Mouse (Mus musculus) heart, adult 18-20 months (tissue): Measurements from ENCODE around the gene Dock1. TPM values are rescaled to one million over a fixed set of nuclear protein-coding genes. Genes with fewer than 3 reads are reported as not detected.

Experiments used
- DNase-seq, 2 experiments: peaks; one replicate each; pipeline ENCODE4 v3.0.0; 2021 to 2022; ENCODE audit warnings: mixed read lengths in 1 of 2
- total RNA-seq, 2 experiments: library from RNA; stranded (reverse); gene quantifications; 2 replicates each; pipeline ENCODE4 v1.2.3; 2021

Dock1 gene
- total RNA-seq, 2 experiments from 2014 or later = 26.8 to 28.4 TPM

- no peak for DNase-seq
Measured at GRCm38 (mm10) chr7:135159606-135160005, 489.2 kb downstream of the Dock1 start.

GRCm38 (mm10) chr7:135165155-135165554 is 494.7 kb downstream of the Dock1 start:
- DNase-seq = peak; percentile 29 to 57

- DNase-seq = no peak
Measured at GRCm38 (mm10) chr7:135169936-135170335, 499.5 kb downstream of the Dock1 start.

GRCm38 (mm10) chr7:135172219-135172618 is 501.8 kb downstream of the Dock1 start:
- DNase-seq = no peak

- no peak for DNase-seq
Measured at GRCm38 (mm10) chr7:135194190-135194589, 523.7 kb downstream of the Dock1 start.

- no peak for DNase-seq
Measured at GRCm38 (mm10) chr7:135195631-135196030, 525.2 kb downstream of the Dock1 start.

GRCm38 (mm10) chr7:135196828-135197227 is 526.4 kb downstream of the Dock1 start:
- DNase-seq = no peak

GRCm38 (mm10) chr7:135203920-135204319 is 533.5 kb downstream of the Dock1 start:
- no peak for DNase-seq

GRCm38 (mm10) chr7:135205111-135205510 is 534.7 kb downstream of the Dock1 start:
- DNase-seq = no peak

GRCm38 (mm10) chr7:135208947-135209567 is 538.6 kb downstream of the Dock1 start:
- peak; percentile 8 to 19 for DNase-seq

- no peak for DNase-seq
Measured at GRCm38 (mm10) chr7:135210296-135210695, 539.8 kb downstream of the Dock1 start.

GRCm38 (mm10) chr7:135210831-135211230 is 540.4 kb downstream of the Dock1 start:
- no peak for DNase-seq

GRCm38 (mm10) chr7:135212505-135212904 is 542.1 kb downstream of the Dock1 start:
- DNase-seq = peak; percentile 52 to 58

GRCm38 (mm10) chr7:135221475-135221874 is 551.0 kb downstream of the Dock1 start:
- no peak for DNase-seq
